Mouse (Mus musculus) G1E (cell line): ENCODE measurements around the gene Cables2. TPM values are rescaled to one million over a fixed set of nuclear protein-coding genes. Genes with fewer than 3 reads are reported as not detected.
A peak's percentile ranks its signal among the peaks of the same experiment; 100 is the strongest.

ENCODE experiments used
- ATAC-seq: 2 replicates; pipeline ENCODE4 v1.8.0; 2016; ENCODE audit warnings: mild to moderate bottlenecking; ENCODE audit not compliant: insufficient number of reproducible peaks, poor library complexity, low FRiP score, severe bottlenecking; ENCODE audit errors: extremely low read depth
- DNase-seq: peaks from one replicate; pipeline ENCODE4 v3.0.0; 2012; ENCODE audit warnings: low spot score
- H3K27me3 ChIP-seq: 2 replicates; pipeline ENCODE4 v1.6.1; 2012; ENCODE audit warnings: mild to moderate bottlenecking, low read length, inconsistent platforms; ENCODE audit not compliant: insufficient read depth
- H3K36me3 ChIP-seq: replicated peaks from 2 replicates; pipeline ENCODE3; 2012; ENCODE audit warnings: mild to moderate bottlenecking, inconsistent platforms
- H3K4me1 ChIP-seq: 2 replicates; pipeline ENCODE4 v1.6.1; 2012; ENCODE audit warnings: low read depth, low read length, inconsistent platforms, mixed read lengths; ENCODE audit not compliant: insufficient read depth
- H3K4me3 ChIP-seq: 2 replicates; pipeline ENCODE4 v1.5.1; 2012; ENCODE audit warnings: low read depth, mild to moderate bottlenecking, inconsistent platforms, low read length, moderate library complexity, mixed read lengths
- H3K9me3 ChIP-seq: replicated peaks from 2 replicates; pipeline ENCODE4 v1.6.1; 2012; ENCODE audit warnings: inconsistent platforms
- CTCF ChIP-seq: IDR thresholded peaks from 2 replicates; pipeline ENCODE4 v1.5.1; 2012; ENCODE audit warnings: low read depth, low read length, inconsistent platforms, mixed read lengths
- GATA1 ChIP-seq: IDR thresholded peaks from 2 replicates; pipeline ENCODE4 v1.6.1; 2012; ENCODE audit warnings: borderline replicate concordance, low read length, inconsistent platforms, mixed read lengths
- GATA2 ChIP-seq: IDR thresholded peaks from 2 replicates; pipeline ENCODE4 v1.6.1; 2012; ENCODE audit warnings: low read depth, low read length, inconsistent platforms, borderline replicate concordance
- POLR2AphosphoS5 ChIP-seq: IDR thresholded peaks from 2 replicates; pipeline ENCODE4 v1.6.1; 2012; ENCODE audit warnings: low read depth, low read length, inconsistent platforms; ENCODE audit not compliant: insufficient replicate concordance
- TAL1 ChIP-seq: conservative IDR thresholded peaks from 2 replicates; pipeline ENCODE4 v1.6.1; 2012; ENCODE audit warnings: low read depth, low read length, inconsistent platforms, mixed read lengths
- polyA plus RNA-seq: library from polyadenylated mRNA; stranded (reverse); fragments of >175 nt; gene quantifications from 2 replicates; pipeline ENCODE4 v1.2.3, GENCODE M21; 2012
- total RNA-seq, 2 experiments: library from RNA; stranded (forward) in 1 of 2; stranded (reverse) in 1 of 2; fragments of 200-1000 nt in 1 of 2; fragments of >200 nt in 1 of 2; fragmentation: Nextera tagmentation in 1 of 2; gene quantifications; 2 replicates each; pipeline ENCODE4 v1.2.3; 2014 to 2017

Cables2 gene
- 8.7 and 12.1 TPM in 2 replicates for total RNA-seq (2014; fragmentation: Nextera tagmentation)
- 9.7 and 10.9 TPM in 2 replicates for total RNA-seq (2017)
- 14.5 and 23.6 TPM in 2 replicates for polyA plus RNA-seq

DNA sequence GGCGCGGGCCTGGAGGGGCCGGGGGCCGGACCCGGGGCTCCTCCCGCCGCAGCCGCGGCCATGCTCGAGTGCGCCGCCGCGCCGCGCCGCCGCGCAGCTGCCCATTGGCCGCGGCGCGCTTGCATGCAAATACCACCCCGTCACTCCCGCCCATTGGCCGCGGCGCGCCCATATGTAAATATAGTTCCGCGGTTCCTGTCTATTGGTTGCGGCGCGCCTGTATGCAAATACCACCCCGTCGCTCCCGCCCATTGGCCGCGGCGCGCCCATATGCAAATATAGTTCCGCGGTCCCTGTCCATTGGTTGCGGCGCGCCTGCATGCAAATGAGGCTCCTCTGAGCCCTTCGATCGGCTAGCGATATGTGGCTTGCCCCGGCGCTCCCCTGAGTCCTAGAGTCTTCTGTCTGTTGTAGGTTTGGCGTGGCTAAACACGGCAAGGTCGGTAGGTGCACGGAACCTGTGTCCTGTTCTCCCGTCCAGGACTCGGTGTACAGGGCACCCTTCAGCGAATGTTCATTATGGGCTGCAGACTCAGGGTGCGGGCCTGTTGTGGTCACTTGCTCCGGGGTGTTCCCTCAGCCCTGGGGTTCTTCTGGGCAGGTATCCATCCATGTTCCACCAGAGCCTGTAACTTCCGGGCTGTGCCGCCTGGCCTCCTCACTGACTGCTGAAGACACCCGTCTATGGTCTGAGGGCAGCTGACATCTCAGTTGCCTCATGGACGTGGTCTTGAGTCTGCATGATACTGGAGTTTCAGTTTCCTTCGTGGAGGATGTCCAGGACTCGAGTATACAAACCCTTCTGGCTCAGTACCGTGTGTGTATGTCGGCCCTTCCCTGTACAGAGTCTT, at the start of gene Cables2:
Gene Cables2 (minus strand): TSS at position 103 of the 851 bp plus-strand sequence.
- TF ChIP-seq TAL1 (no peak), POLR2AphosphoS5 (no peak), GATA1 (no peak), CTCF (no peak), GATA2 (no peak)
- Histone ChIP-seq H3K36me3 (peaks cover 36% of the 10 kb centered on the region), H3K9me3 (no peaks in the 10 kb centered on the region), H3K4me1 (peaks cover 66% of the 10 kb centered on the region), H3K27me3 (peaks cover 33% of the 10 kb centered on the region), H3K4me3 (peak within 1 kb of the TSS; percentile 82)
- DNase-seq = peak; percentile 93
- ATAC-seq = peak; percentile 97

DNA sequence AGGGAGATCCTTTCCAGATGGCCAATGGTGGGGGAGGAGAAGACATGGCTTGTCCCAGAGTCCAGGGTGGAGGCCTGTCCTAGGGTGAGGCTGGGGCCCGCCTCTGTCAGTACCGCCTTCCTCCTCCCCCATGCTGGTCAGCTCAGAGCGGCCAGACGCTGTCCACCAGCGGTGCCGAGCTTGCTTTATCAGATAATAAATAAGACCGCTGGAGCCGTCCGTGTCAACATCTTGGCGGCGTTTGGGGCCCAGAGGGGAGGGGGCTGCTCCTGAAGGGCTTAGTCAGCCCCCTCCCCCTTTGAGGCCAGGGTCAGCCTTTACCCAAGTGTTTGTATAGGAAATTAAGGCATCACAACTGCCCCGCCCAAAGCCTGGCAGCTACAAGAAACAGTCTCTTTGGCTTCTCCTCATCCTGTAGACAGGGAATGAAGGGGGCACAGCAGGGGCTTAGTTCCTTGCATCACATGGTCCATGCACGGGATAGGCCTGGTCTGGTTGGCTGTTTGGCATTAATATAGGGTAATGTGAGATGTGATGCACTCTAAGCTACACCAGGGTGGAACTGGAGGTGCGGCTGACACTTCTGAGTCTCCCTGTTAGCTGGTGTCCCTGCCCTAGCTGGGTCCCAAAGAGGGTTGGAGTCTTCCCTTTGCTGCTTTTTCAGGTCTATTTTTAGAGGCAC, 49.5 kb upstream of the Cables2 start:
- H3K4me3 ChIP-seq = no peak overlapping the region
- TF ChIP-seq GATA2 (no peak), POLR2AphosphoS5 (no peak), GATA1 (no peak), TAL1 (no peak), CTCF (no peak)
- no peak for ATAC-seq
- H3K4me1 ChIP-seq = no peaks in the 10 kb centered on the region
- H3K9me3 ChIP-seq = no peaks in the 10 kb centered on the region
- no peaks in the 10 kb centered on the region for H3K36me3 ChIP-seq
- peaks cover 13% of the 10 kb centered on the region for H3K27me3 ChIP-seq
- DNase-seq = no peak

DNA sequence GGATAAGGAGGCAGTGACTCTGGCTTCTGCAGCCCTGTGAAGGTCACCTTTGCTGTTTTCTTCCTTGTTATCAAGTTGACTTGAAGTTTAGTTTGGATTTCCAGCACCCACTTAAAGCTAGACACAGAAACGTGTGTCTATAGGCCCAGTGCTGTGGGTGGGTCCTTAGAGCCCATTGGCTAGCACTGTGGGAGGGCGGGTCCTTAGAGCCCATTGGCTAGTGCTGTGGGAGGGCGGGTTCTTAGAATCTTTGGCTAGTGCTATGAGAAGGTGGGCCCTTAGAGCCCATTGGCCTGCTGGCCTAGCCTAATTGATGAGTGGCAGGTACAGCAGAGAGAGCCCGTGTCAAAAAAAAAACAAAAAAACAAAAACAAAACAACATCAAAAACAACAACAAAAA, 46.9 kb upstream of the Cables2 start:
- Histone ChIP-seq H3K4me1 (no peaks in the 10 kb centered on the region), H3K27me3 (peaks cover 13% of the 10 kb centered on the region)
- ATAC-seq = no peak; the same call in 1 of the 2 replicates

DNA sequence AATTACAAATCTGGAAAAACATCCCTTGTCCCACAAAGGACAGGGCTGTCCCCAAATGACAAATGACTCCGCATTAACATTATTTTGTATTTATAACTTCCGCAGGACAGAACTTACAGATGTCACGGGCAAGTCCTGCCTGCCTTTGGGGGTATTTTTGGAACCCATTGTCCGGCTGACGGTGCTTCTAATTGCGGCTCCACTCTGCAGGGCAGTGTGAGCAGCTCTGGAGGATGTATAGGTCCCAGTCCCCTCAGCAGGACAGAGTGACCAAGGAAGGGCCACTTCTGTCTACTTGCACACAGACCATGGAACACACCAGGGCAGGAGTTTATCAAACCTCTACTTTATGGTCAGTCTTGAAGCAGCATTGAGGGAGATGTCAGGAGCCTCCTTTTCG, 44.3 kb upstream of the Cables2 start:
- TF ChIP-seq GATA2 = no peak
- no peak for TF ChIP-seq POLR2AphosphoS5
- TF ChIP-seq GATA1 = no peak
- no peak for TF ChIP-seq CTCF
- TF ChIP-seq TAL1 = no peak
- H3K36me3 ChIP-seq = no peaks in the 10 kb centered on the region
- no peak overlapping the region for H3K4me3 ChIP-seq
- ATAC-seq (no peak), DNase-seq (no peak)
- H3K9me3 ChIP-seq = no peaks in the 10 kb centered on the region
- no peaks in the 10 kb centered on the region for H3K4me1 ChIP-seq
- peaks cover 16% of the 10 kb centered on the region; the same call in 1 of the 2 replicates for H3K27me3 ChIP-seq

More for the DNA sequence above, 46.9 kb upstream of the Cables2 start:
- no peaks in the 10 kb centered on the region for H3K9me3 ChIP-seq
- DNase-seq = no peak
- H3K36me3 ChIP-seq = no peaks in the 10 kb centered on the region
- H3K4me3 ChIP-seq = no peak overlapping the region
- TF ChIP-seq POLR2AphosphoS5 (no peak), CTCF (no peak), TAL1 (no peak), GATA1 (no peak), GATA2 (no peak)

DNA sequence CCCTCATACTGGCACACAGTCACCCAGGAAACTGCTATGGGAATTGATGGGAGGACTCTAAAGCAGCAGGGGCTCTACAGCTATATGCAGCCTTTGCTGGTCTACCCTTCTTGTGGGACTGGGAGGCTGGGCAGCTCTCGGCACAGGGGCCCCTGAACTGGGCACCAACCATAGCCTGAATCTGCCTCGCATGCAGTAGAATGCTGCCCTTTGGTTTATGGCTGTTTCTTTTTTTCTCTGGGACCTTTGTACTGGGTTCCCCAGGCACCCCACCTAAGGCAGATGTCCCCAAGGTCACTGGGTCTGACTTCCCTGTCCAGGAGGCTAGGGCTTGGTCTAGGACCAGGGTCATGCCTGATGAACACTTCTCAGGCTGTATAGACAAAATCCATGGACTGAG, 41.0 kb upstream of the Cables2 start:
- Histone ChIP-seq H3K4me3 (no peak overlapping the region), H3K36me3 (no peaks in the 10 kb centered on the region), H3K27me3 (peaks cover 16% of the 10 kb centered on the region; the same call in 1 of the 2 replicates), H3K9me3 (no peaks in the 10 kb centered on the region), H3K4me1 (no peaks in the 10 kb centered on the region)
- no peak for DNase-seq
- TF ChIP-seq TAL1 = no peak
- no peak for TF ChIP-seq POLR2AphosphoS5
- TF ChIP-seq GATA1 = no peak
- no peak for TF ChIP-seq CTCF
- TF ChIP-seq GATA2 = no peak
- no peak for ATAC-seq

DNA sequence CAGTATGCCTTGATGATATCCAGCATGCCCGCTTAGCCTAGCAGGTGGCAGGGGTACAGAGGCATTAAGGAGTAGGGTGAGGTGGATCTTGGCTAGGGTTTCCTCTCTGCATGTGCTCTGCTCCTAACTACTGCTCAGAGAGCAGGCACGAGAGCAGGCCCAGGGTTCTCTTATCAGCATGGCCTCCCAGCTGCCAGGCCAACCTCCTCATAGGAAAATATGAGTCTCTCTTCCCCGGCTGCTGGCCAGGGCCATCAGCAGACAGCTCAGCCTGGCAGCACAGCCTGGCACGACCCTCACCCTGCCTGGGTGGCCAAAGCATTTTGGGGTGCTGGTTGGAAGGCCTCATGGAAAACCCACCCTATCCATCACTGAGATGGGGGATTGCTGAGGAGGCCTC, 37.9 kb upstream of the Cables2 start:
- no peak for TF ChIP-seq TAL1
- no peak for TF ChIP-seq GATA1
- TF ChIP-seq CTCF = no peak
- no peak for TF ChIP-seq POLR2AphosphoS5
- no peak for TF ChIP-seq GATA2
- DNase-seq = no peak
- no peak overlapping the region for H3K4me3 ChIP-seq
- peaks cover 8% of the 10 kb centered on the region; the same call in 1 of the 2 replicates for H3K27me3 ChIP-seq
- H3K9me3 ChIP-seq = no peaks in the 10 kb centered on the region
- peaks cover 2% of the 10 kb centered on the region; the same call in 1 of the 2 replicates for H3K4me1 ChIP-seq
- no peaks in the 10 kb centered on the region for H3K36me3 ChIP-seq
- no peak for ATAC-seq
